Mouse (Mus musculus) heart, adult 2 months (tissue): ENCODE data around the gene Ly6g6c. TPM values are rescaled to one million over a fixed set of nuclear protein-coding genes. Genes with fewer than 3 reads are reported as not detected.

ENCODE experiments used
- DNase-seq, 2 experiments: peaks; one replicate each; pipeline ENCODE4 v3.0.0; 2021
- H3K27ac ChIP-seq: fragments of 200-600 bp; 2 replicates; pipeline ENCODE4 v1.8.1; 2022
- H3K27me3 ChIP-seq: fragments of 200-500 bp; 2 replicates; pipeline ENCODE4 v1.6.1; 2012; ENCODE audit warnings: mild to moderate bottlenecking, low read length, inconsistent platforms, mixed read lengths; ENCODE audit not compliant: control insufficient read depth, insufficient read depth
- H3K36me3 ChIP-seq: fragments of 200-500 bp; 2 replicates; pipeline ENCODE4 v1.6.1; 2012; ENCODE audit warnings: low read length, inconsistent platforms; ENCODE audit not compliant: control insufficient read depth, insufficient read depth
- H3K4me1 ChIP-seq: fragments of 200-500 bp; 2 replicates; pipeline ENCODE4 v1.6.1; 2011; ENCODE audit warnings: low read length; ENCODE audit not compliant: control insufficient read depth, insufficient read depth
- H3K4me3 ChIP-seq: fragments of 200-600 bp; 2 replicates; pipeline ENCODE4 v1.8.1; 2022
- H3K79me2 ChIP-seq: fragments of 200-500 bp; replicated peaks from 2 replicates; pipeline ENCODE4 v1.6.1; 2012; ENCODE audit warnings: mild to moderate bottlenecking, inconsistent platforms, low read length, moderate library complexity, mixed read lengths; ENCODE audit not compliant: control insufficient read depth, insufficient read depth
- H3K9ac ChIP-seq: fragments of 200-500 bp; 2 replicates; pipeline ENCODE4 v1.6.1; 2012; ENCODE audit warnings: low read depth, mild to moderate bottlenecking, control low read depth, inconsistent platforms, low read length, mixed read lengths
- CTCF ChIP-seq: fragments of 200-600 bp; IDR thresholded peaks from 2 replicates; pipeline ENCODE4 v1.8.1; 2022; ENCODE audit warnings: antibody characterized with exemption, mild to moderate bottlenecking, moderate library complexity
- EP300 ChIP-seq: fragments of 200-500 bp; IDR thresholded peaks from 2 replicates; pipeline ENCODE4 v1.6.1; 2011; ENCODE audit warnings: low read depth, low read length, control low read depth; ENCODE audit not compliant: insufficient read depth
- POLR2A ChIP-seq: fragments of 200-500 bp; IDR thresholded peaks from 2 replicates; pipeline ENCODE4 v1.6.1; 2011; ENCODE audit warnings: mild to moderate bottlenecking, low read depth, low read length, control low read depth; ENCODE audit not compliant: insufficient read depth
- WGBS: fragments of 180-500 bp; shearing (Covaris S2); methylation state at CpG from one replicate; pipeline ENCODE4 v1.1.7; 2018; 5-methylcytosine and 5-hydroxymethylcytosine counted together
- intact Hi-C: fragments of 180-260 bp; cut with DNase I; formaldehyde crosslinking; loops from one replicate; pipeline ENCODE4 v1.15.1; 2025
- polyA plus RNA-seq: library from polyadenylated mRNA; depleted of rRNA; stranded (reverse); fragments of >200 nt; gene quantifications from 2 replicates; pipeline ENCODE4 v1.2.3, GENCODE M21; 2012
- total RNA-seq, 2 experiments: library from RNA; stranded (reverse); gene quantifications; 2 replicates each; pipeline ENCODE4 v1.2.3; 2021

The Ly6g6c gene
- total and polyA plus RNA-seq, 3 experiments, result 0.34 to 0.64 (median 0.55) TPM

DNA sequence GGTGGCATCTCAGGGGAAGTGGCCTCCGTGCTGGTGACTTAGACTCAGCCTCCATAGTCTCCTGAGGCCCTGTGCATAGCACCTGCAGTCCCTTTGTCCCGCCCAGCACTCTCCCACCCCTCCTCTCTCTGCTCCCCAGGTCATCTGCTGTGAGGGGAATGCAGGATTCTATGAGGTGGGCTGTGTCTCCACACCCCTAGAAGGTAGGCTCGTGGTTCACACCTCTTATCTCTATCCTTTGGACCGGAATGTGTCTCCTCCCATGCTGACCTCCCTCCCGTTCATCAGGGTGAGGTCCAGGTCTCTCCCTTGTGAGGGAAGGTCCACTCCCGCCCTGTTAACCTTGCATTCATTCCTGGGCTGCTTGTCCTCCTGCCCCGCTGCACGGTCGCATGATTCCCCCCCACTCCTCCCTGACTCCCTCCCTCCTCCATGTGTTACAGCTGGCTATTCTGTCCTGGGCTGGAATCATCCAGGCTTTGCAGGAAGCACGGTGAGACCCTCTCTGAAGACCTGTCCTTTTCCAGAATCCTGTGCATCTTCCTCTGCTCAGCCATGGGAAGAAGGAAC lies 35.1 kb downstream of the Ly6g6c start:
- intact Hi-C loops, result no loop called here
- WGBS, result 68% methylated on average over 10 of the region's 10 CpGs
- no peak for TF ChIP-seq CTCF
- no peak for TF ChIP-seq POLR2A
- TF ChIP-seq EP300, result no peak
- H3K4me3 ChIP-seq, result no peak overlapping the region
- DNase-seq, result no peak
- no peaks in the 10 kb centered on the region for H3K4me1 ChIP-seq
- no peak overlapping the region for H3K9ac ChIP-seq
- H3K36me3 ChIP-seq, result no peaks in the 10 kb centered on the region
- no peaks in the 10 kb centered on the region for H3K79me2 ChIP-seq
- no peak overlapping the region for H3K27ac ChIP-seq
- no peaks in the 10 kb centered on the region for H3K27me3 ChIP-seq

DNA sequence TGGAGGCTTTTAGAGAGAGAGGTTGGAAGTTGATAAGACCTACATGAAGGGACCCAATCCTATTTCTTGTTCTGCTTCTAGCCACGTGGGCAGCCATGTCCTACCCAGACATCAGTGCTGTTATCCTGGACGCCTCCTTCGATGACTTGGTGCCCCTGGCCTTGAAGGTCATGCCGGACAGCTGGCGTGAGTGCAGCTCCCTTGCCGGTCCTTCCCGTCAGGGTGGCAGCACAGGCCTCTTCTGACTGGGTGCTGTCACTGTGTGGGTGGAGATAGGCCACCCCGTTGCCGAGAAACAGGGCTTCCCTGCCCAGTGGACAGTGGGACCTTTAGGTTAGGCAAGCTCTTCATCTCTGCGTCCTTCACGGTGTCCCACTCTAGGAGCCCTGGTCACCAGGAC lies 36.0 kb downstream of the Ly6g6c start:
- DNase-seq, result no peak
- Histone ChIP-seq H3K27ac (no peak overlapping the region), H3K36me3 (no peaks in the 10 kb centered on the region), H3K79me2 (no peaks in the 10 kb centered on the region), H3K27me3 (no peaks in the 10 kb centered on the region), H3K4me1 (no peaks in the 10 kb centered on the region), H3K9ac (no peak overlapping the region), H3K4me3 (no peak overlapping the region)
- intact Hi-C loops, result no loop called here
- WGBS, result 76% methylated on average over 11 of the region's 11 CpGs
- no peak for TF ChIP-seq POLR2A
- TF ChIP-seq CTCF, result no peak
- no peak for TF ChIP-seq EP300

DNA sequence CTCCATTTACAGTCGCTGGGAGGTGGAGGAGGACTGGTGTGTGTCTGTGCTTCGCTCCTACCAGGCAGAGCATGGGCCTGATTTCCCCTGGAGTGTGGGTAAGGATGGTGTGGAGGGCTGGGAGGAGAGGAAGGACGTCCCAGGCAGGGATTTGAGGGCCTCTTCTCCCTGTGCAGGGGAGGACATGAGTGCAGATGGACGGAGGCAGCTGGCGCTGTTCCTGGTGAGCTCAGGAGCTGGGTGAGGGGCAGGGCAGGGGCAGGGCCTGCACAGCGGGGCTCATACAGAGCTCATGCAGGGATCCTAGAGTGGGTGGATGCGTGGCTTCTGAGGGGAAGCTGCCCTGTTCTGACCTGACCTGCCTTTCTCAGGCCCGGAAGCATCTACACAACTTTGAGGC lies 37.1 kb downstream of the Ly6g6c start:
- Histone ChIP-seq H3K27me3 (no peaks in the 10 kb centered on the region), H3K79me2 (no peaks in the 10 kb centered on the region), H3K27ac (no peak overlapping the region), H3K4me3 (no peak overlapping the region), H3K4me1 (no peaks in the 10 kb centered on the region), H3K36me3 (no peaks in the 10 kb centered on the region), H3K9ac (no peak overlapping the region)
- DNase-seq, result no peak
- no peak for TF ChIP-seq EP300
- no peak for TF ChIP-seq CTCF
- no peak for TF ChIP-seq POLR2A
- WGBS, result 59% methylated on average over 8 of the region's 8 CpGs
- intact Hi-C loops, result no loop called here

DNA sequence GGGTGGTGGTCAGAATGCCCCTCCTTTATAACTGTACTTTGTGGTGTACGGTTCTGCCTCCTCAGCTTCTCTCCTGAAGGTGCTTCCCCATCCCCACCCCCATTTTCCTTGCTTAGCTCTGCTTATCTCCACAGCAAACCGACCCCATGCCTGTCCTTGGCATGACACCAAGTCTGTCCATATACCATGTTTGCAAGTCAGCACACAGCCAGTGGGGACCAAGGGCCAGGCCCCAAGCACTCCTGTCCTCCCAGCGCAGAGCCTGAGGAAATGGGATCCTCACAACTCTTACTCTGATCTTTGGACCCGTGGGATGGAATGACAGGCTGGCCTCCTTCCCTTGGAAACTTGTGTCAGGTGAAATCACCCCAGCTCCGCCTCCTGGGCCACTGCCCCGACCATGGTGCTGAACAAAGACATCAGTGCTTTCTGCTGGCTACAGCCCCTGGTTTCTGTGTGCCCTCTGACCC lies 38.1 kb downstream of the Ly6g6c start:
- intact Hi-C loops, result no loop called here
- Histone ChIP-seq H3K4me3 (no peak overlapping the region), H3K9ac (no peak overlapping the region), H3K36me3 (no peaks in the 10 kb centered on the region), H3K27ac (no peak overlapping the region), H3K27me3 (no peaks in the 10 kb centered on the region), H3K79me2 (no peaks in the 10 kb centered on the region), H3K4me1 (no peaks in the 10 kb centered on the region)
- no peak for TF ChIP-seq CTCF
- no peak for TF ChIP-seq EP300
- no peak for TF ChIP-seq POLR2A
- DNase-seq, result no peak
- 47% methylated on average over 6 of the region's 6 CpGs for WGBS

DNA sequence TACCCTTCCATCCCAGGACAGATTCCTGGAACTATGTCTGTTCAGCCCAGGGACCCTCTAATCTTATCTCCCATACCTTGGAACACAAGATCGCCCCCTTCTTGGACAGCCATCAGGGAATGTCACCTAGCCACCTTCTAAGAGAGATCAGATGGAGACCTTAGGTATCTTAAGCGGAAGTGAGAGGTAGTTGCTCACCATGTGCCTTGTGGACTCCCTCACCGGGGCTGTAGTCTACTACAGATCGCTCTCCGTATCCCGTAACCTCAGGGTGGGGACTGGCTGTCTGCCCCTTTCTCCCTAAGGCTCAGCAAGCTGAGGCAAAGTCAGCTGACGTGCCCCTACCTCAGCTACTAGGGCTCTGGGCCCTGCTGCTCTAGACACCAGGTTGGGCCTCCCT lies 38.9 kb downstream of the Ly6g6c start:
- no peak for DNase-seq
- WGBS, result 90% methylated on average over 7 of the region's 7 CpGs
- Histone ChIP-seq H3K4me3 (no peak overlapping the region), H3K27ac (no peak overlapping the region), H3K27me3 (no peaks in the 10 kb centered on the region), H3K9ac (no peak overlapping the region), H3K36me3 (no peaks in the 10 kb centered on the region), H3K79me2 (no peaks in the 10 kb centered on the region), H3K4me1 (no peaks in the 10 kb centered on the region)
- TF ChIP-seq CTCF (no peak), EP300 (no peak), POLR2A (no peak)
- intact Hi-C loops, result no loop called here

DNA sequence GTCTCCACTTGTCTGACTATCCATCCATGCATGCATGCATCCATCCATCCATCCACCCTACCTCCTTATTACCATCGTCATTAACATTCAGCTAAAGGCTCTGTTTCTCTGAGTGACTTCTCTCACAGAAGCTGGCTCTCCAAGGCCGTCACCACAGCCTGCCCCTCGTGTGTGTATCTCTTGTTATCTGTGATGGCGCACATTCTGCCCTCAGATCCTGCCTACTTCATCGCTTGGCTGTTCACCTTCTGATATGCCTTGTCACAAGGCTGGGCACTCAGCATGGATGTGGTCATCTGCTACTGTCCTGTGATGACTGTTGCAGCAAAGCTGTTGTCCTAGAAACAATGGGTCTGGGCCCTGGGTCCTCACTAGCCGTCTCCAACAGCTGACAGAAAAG lies 39.6 kb downstream of the Ly6g6c start:
- intact Hi-C loops, result no loop called here
- 73% methylated on average over 6 of the region's 6 CpGs for WGBS
- Histone ChIP-seq H3K4me3 (no peak overlapping the region), H3K27ac (no peak overlapping the region), H3K9ac (no peak overlapping the region), H3K36me3 (no peaks in the 10 kb centered on the region), H3K4me1 (no peaks in the 10 kb centered on the region), H3K79me2 (no peaks in the 10 kb centered on the region), H3K27me3 (no peaks in the 10 kb centered on the region)
- no peak for DNase-seq
- TF ChIP-seq CTCF (no peak), EP300 (no peak), POLR2A (no peak)
